In genomic region chr2:61586166-61586565, GRCm38 (mm10) we compare ENCODE assay signal across 17 mouse cellular contexts. TPM values are rescaled to one million over a fixed set of nuclear protein-coding genes. Genes with fewer than 3 reads are reported as not detected.
DNase-seq lines count a peak whose midpoint lies in the region; ATAC-seq and TF ChIP-seq lines count a peak whose summit lies in the region.
"Had no signal": no experiment of that assay in that cellular context is flagged by ENCODE, and none has a peak within 500 bp of the region (broad histone marks: within the 10 kb centered on the region; RNA-seq: fewer than 3 reads in every experiment).

No protein-coding gene starts in this region.

- no peak overlapping the region for H3K27ac ChIP-seq in CH12.LX (ENCODE audit: insufficient read depth, low read depth)
- H3K27ac ChIP-seq in ES-E14 (ENCODE audit: insufficient read depth, low read depth, low read length, poor library complexity, severe bottlenecking), result no peak overlapping the region
- H3K27ac ChIP-seq in midbrain, postnatal 0 days (ENCODE audit: low read depth, low read length), result no peak overlapping the region

- peaks cover 68% of the 10 kb centered on the region for H3K79me2 ChIP-seq in CH12.LX (replicated peaks; ENCODE audit: control insufficient read depth, extremely low read depth, insufficient read depth, poor library complexity, severe bottlenecking)

- peaks cover 24 to 44% of the 10 kb centered on the region in 2 experiments for H3K36me3 ChIP-seq in CH12.LX (replicated peaks in 1 of 2; ENCODE audit: control insufficient read depth in 1 of 2, insufficient read depth in 1 of 2, low read length in 1 of 2)
- H3K36me3 ChIP-seq in ES-E14 (ENCODE audit: control insufficient read depth, insufficient read depth, low read length, poor library complexity, severe bottlenecking), result no peaks in the 10 kb centered on the region
- H3K36me3 ChIP-seq in midbrain, postnatal 0 days (ENCODE audit: insufficient read depth, low read length), result no peaks in the 10 kb centered on the region
- H3K36me3 ChIP-seq: G1E had no signal

- H3K27me3 ChIP-seq in CH12.LX (replicated peaks), result no peaks in the 10 kb centered on the region
- H3K27me3 ChIP-seq in midbrain, postnatal 0 days (ENCODE audit: insufficient read depth, low read length), result no peaks in the 10 kb centered on the region
- H3K27me3 ChIP-seq: Patski had no signal

- H3K4me2 ChIP-seq in CH12.LX (ENCODE audit: insufficient read depth, low read depth, poor library complexity, severe bottlenecking), result no peak overlapping the region
- H3K4me2 ChIP-seq in midbrain, postnatal 0 days (ENCODE audit: low read depth, low read length, poor library complexity, severe bottlenecking), result no peak overlapping the region

- TF ChIP-seq RAD21 in CH12.LX (IDR thresholded peaks at IDR 0.05; ENCODE audit: low read depth, low read length), result no peak

- H3K9me3 ChIP-seq in CH12.LX (replicated peaks; ENCODE audit: low read length) (peaks cover 5% of the 10 kb centered on the region), ES-E14 (ENCODE audit: control insufficient read depth, insufficient read depth, low read depth, low read length) (no peaks in the 10 kb centered on the region)
- no peaks in the 10 kb centered on the region for H3K9me3 ChIP-seq in midbrain, postnatal 0 days (ENCODE audit: low read length)
- H3K9me3 ChIP-seq: G1E had no signal

- DNase-seq in CH12.LX (ENCODE audit: extremely low read depth) (no peak), ES-E14 (ENCODE audit: low read depth, low spot score) (no peak)
- DNase-seq in heart, adult 11 months, result no peak
- DNase-seq in midbrain, postnatal 0 days (ENCODE audit: low spot score), result no peak
- DNase-seq: adrenal gland, adult 2 months; adrenal gland, adult 8-10 months; adrenal gland, postnatal 10 days; adrenal gland, postnatal 14 days; adrenal gland, postnatal 25 days; adrenal gland, postnatal 36 days; cerebellum, adult 11 months; cerebellum, adult 11-12 months; cerebellum, adult 18-20 months; cerebellum, adult 2 months; cerebellum, adult 8-10 months had no signal

- no peak for TF ChIP-seq EP300 in CH12.LX (IDR thresholded peaks at IDR 0.05; ENCODE audit: low read length)

- WGBS in midbrain, postnatal 0 days, result 92% methylated on average over 3 of the region's 3 CpGs

- no peak overlapping the region for H3K9ac ChIP-seq in CH12.LX (ENCODE audit: insufficient read depth, low read depth)
- H3K9ac ChIP-seq in ES-E14 (ENCODE audit: insufficient read depth, low read depth, low read length, poor library complexity, severe bottlenecking), result no peak overlapping the region
- H3K9ac ChIP-seq in midbrain, postnatal 0 days (replicated peaks; ENCODE audit: low read length, poor library complexity, severe bottlenecking), result no peak overlapping the region

- no peak for ATAC-seq in midbrain, postnatal 0 days (ENCODE audit: low FRiP score)
- ATAC-seq: Patski had no signal

- in situ Hi-C loops in CH12.LX (cut with MboI; ENCODE audit: low pct_ligation_motif_present, low pct_unique_long_range_greater_than_20kb, low sequenced_read_pairs) (no loop called here), ES-E14 (cut with MboI; ENCODE audit: low sequenced_read_pairs in 2 of 2, unreplicated experiment in 2 of 2) (no loop called here)

- H3K4me1 ChIP-seq in CH12.LX (ENCODE audit: control insufficient read depth in 1 of 2, insufficient read depth in 2 of 2) (peaks cover 3 to 62% of the 10 kb centered on the region in 2 experiments), ES-E14 (ENCODE audit: control insufficient read depth in 2 of 2, insufficient read depth in 2 of 2, low read length in 2 of 2, poor library complexity in 1 of 2) (no peaks in the 10 kb centered on the region)
- no peaks in the 10 kb centered on the region for H3K4me1 ChIP-seq in midbrain, postnatal 0 days (ENCODE audit: insufficient read depth, low read length)

- H3K4me3 ChIP-seq in CH12.LX (replicated peaks in 1 of 3; ENCODE audit: low read depth in 2 of 3, low read length in 2 of 3, poor library complexity in 1 of 3) (no peak overlapping the region), ES-E14 (ENCODE audit: insufficient read depth in 1 of 2, low read depth in 1 of 2, low read length in 2 of 2, poor library complexity in 1 of 2, severe bottlenecking in 1 of 2) (no peak overlapping the region)
- H3K4me3 ChIP-seq in midbrain, postnatal 0 days (ENCODE audit: low read depth, low read length), result no peak overlapping the region

- no peak for TF ChIP-seq POLR2A in CH12.LX (IDR thresholded peaks at IDR 0.05; ENCODE audit: low read depth, low read length)

- dilution Hi-C loops in CH12.LX (cut with MboI; ENCODE audit: extremely low pct_ligation_motif_present, extremely low pct_unique_long_range_greater_than_20kb, low sequenced_read_pairs), result no loop called here

- TF ChIP-seq CTCF in CH12.LX (conservative IDR thresholded peaks at IDR 0.05 in 1 of 2, IDR thresholded peaks at IDR 0.05 in 1 of 2; ENCODE audit: low read depth in 2 of 2, low read length in 2 of 2), result no peak
- TF ChIP-seq CTCF in midbrain, postnatal 0 days (IDR thresholded peaks at IDR 0.05), result no peak

TF ChIP-seq in CH12.LX, 34 proteins besides CTCF, POLR2A, EP300 and RAD21:
- peak; percentile 61 for TF ChIP-seq ZNF384 (IDR thresholded peaks at IDR 0.05; ENCODE audit: low read depth, low read length)
- no peak for TF ChIP-seq UBTF (IDR thresholded peaks at IDR 0.05; ENCODE audit: low read depth, low read length)
- TF ChIP-seq CHD2 (IDR thresholded peaks at IDR 0.05; ENCODE audit: low read length), result no peak

TF ChIP-seq in ES-E14, 5 proteins besides CTCF, POLR2A, EP300 and RAD21:
- TF ChIP-seq CHD2 (IDR thresholded peaks at IDR 0.05; ENCODE audit: low read depth, low read length), result no peak
- TF ChIP-seq MAFK (IDR thresholded peaks at IDR 0.05; ENCODE audit: insufficient read depth, low read depth, low read length), result no peak
- peak; percentile 91 for TF ChIP-seq ZNF384 (IDR thresholded peaks at IDR 0.05; ENCODE audit: low read depth, low read length)
- no peak for TF ChIP-seq ZC3H11A (IDR thresholded peaks at IDR 0.05; ENCODE audit: borderline replicate concordance, low read depth, low read length)
- no peak for TF ChIP-seq HCFC1 (IDR thresholded peaks at IDR 0.05; ENCODE audit: borderline replicate concordance, insufficient read depth, low read length)

RNA-seq across cellular contexts. Expression of gene Tank, which starts 7.8 kb away (rescaled TPM):
- total RNA-seq in CH12.LX (2012; rRNA removed), result 42.3 and 45.7 TPM in 2 replicates
- 152 and 180 TPM in 2 replicates for total RNA-seq in CH12.LX (2014; rRNA removed)
- 66.4 and 68.7 TPM in 2 replicates for polyA plus RNA-seq in CH12.LX (2012; ENCODE audit: insufficient read length, low read depth)
- total RNA-seq in ES-E14 (2012; rRNA removed), result 3.8 and 7.8 TPM in 2 replicates
- total RNA-seq in midbrain, postnatal 0 days (2014; rRNA removed), result 25.8 and 37.5 TPM in 2 replicates
- 25.4 and 27.1 TPM in 2 replicates for polyA plus RNA-seq in midbrain, postnatal 0 days (2015; fragmentation: Nextera tagmentation; extraction: Ambion mirVana)
